Mouse (Mus musculus) C2C12 (cell line): ENCODE results near the gene Gm28053. TPM values are rescaled to one million over a fixed set of nuclear protein-coding genes. Genes with fewer than 3 reads are reported as not detected.

Experiments used
- H3K27me3 ChIP-seq: one replicate; pipeline ENCODE4 v1.6.1; 2011; ENCODE audit not compliant: control insufficient read depth, insufficient read depth, insufficient read length
- H3K36me3 ChIP-seq: one replicate; pipeline ENCODE4 v1.6.1; 2011; ENCODE audit not compliant: control insufficient read depth, insufficient read depth
- H3K4me3 ChIP-seq: one replicate; pipeline ENCODE4 v1.5.1; 2011; ENCODE audit warnings: mild to moderate bottlenecking, control low read depth; ENCODE audit not compliant: poor library complexity, insufficient read depth, severe bottlenecking
- H3K79me2 ChIP-seq: one replicate; pipeline ENCODE4 v1.6.1; 2011; ENCODE audit not compliant: control insufficient read depth, insufficient read depth
- H3K79me3 ChIP-seq: one replicate; pipeline ENCODE4 v1.6.1; 2011; ENCODE audit warnings: low read depth, control low read depth
- H3ac ChIP-seq: one replicate; pipeline ENCODE3; 2011; ENCODE audit warnings: low read depth; ENCODE audit not compliant: control insufficient read depth, insufficient read length
- CEBPB ChIP-seq: IDR thresholded peaks from one replicate; pipeline ENCODE4 v1.6.1; 2011; ENCODE audit warnings: low read depth, mild to moderate bottlenecking, control low read depth, moderate library complexity
- CTCF ChIP-seq: IDR thresholded peaks from one replicate; pipeline ENCODE4 v1.5.1; 2011; ENCODE audit not compliant: control insufficient read depth, insufficient read depth, insufficient read length
- FOSL1 ChIP-seq: IDR thresholded peaks from one replicate; pipeline ENCODE4 v1.8.0; 2011; ENCODE audit warnings: mild to moderate bottlenecking, low read length; ENCODE audit not compliant: poor library complexity, insufficient read depth, severe bottlenecking
- MAX ChIP-seq: IDR thresholded peaks from one replicate; pipeline ENCODE4 v1.6.1; 2011; ENCODE audit warnings: mild to moderate bottlenecking, control low read depth
- MYOD1 ChIP-seq: IDR thresholded peaks from one replicate; pipeline ENCODE4 v1.6.1; 2011; ENCODE audit warnings: low read depth; ENCODE audit not compliant: control insufficient read depth, insufficient read length
- MYOG ChIP-seq: IDR thresholded peaks from one replicate; pipeline ENCODE4 v1.6.1; 2011; ENCODE audit not compliant: control insufficient read depth, insufficient read length; ENCODE audit errors: extremely low read depth
- USF1 ChIP-seq: IDR thresholded peaks from one replicate; pipeline ENCODE4 v1.6.1; 2011; ENCODE audit warnings: low read depth, mild to moderate bottlenecking, control low read depth, moderate library complexity
- polyA plus RNA-seq: library from polyadenylated mRNA; unstranded; fragments of >200 nt; fragmentation: generic; extraction: Trizol; gene quantifications from one replicate; pipeline ENCODE4 v1.2.1, GENCODE M21; 2012; ENCODE audit warnings: missing spikeins

Gm28053 gene
- polyA plus RNA-seq, 1 experiment = not detected

- Histone ChIP-seq H3K79me2 (no peaks in the 10 kb centered on the region), H3K36me3 (no peaks in the 10 kb centered on the region), H3ac (no peak overlapping the region), H3K79me3 (no peaks in the 10 kb centered on the region), H3K27me3 (no peaks in the 10 kb centered on the region), H3K4me3 (no peak overlapping the region)
- TF ChIP-seq MYOG = no peak
- TF ChIP-seq CEBPB = no peak
- no peak for TF ChIP-seq MAX
- no peak for TF ChIP-seq USF1
- no peak for TF ChIP-seq CTCF
- no peak for TF ChIP-seq FOSL1
- TF ChIP-seq MYOD1 = no peak
These were observed 49.9 kb downstream of the Gm28053 start for GRCm38 (mm10) chr6:48768178-48768869.

GRCm38 (mm10) chr6:48768933-48769332 lies 50.5 kb downstream of the Gm28053 start:
- Histone ChIP-seq H3K27me3 (no peaks in the 10 kb centered on the region), H3K79me3 (no peaks in the 10 kb centered on the region), H3K4me3 (no peak overlapping the region), H3K79me2 (no peaks in the 10 kb centered on the region), H3K36me3 (no peaks in the 10 kb centered on the region), H3ac (no peak overlapping the region)
- TF ChIP-seq MYOD1 (no peak), USF1 (no peak), MAX (no peak), CTCF (no peak), FOSL1 (no peak), MYOG (no peak), CEBPB (no peak)

- Histone ChIP-seq H3ac (no peak within 1 kb of the TSS), H3K79me3 (no peaks in the 10 kb centered on the region), H3K27me3 (no peaks in the 10 kb centered on the region), H3K36me3 (no peaks in the 10 kb centered on the region), H3K79me2 (no peaks in the 10 kb centered on the region), H3K4me3 (no peak within 1 kb of the TSS)
- TF ChIP-seq CEBPB (no peak), FOSL1 (no peak), MYOG (no peak), MAX (no peak), MYOD1 (no peak), USF1 (no peak), CTCF (no peak)
These were observed 52.3 kb downstream of the Gm28053 start, which contains the start of gene Gimap3 for GRCm38 (mm10) chr6:48770696-48771095. Gene Gimap3, minus strand, starts transcription at chr6:48770851.

GRCm38 (mm10) chr6:48772030-48772429 lies 53.6 kb downstream of the Gm28053 start:
- no peak overlapping the region for H3K4me3 ChIP-seq
- no peak overlapping the region for H3ac ChIP-seq
- peak; percentile 61 for TF ChIP-seq CTCF
- no peak for TF ChIP-seq CEBPB
- TF ChIP-seq MYOD1 = no peak
- H3K79me2 ChIP-seq = no peaks in the 10 kb centered on the region
- H3K79me3 ChIP-seq = no peaks in the 10 kb centered on the region
- no peaks in the 10 kb centered on the region for H3K36me3 ChIP-seq
- no peaks in the 10 kb centered on the region for H3K27me3 ChIP-seq

- no peak overlapping the region for H3K4me3 ChIP-seq
- TF ChIP-seq MYOG (no peak), CTCF (no peak), MYOD1 (no peak), FOSL1 (no peak)
- H3K79me3 ChIP-seq = no peaks in the 10 kb centered on the region
- no peak overlapping the region for H3ac ChIP-seq
- H3K36me3 ChIP-seq = no peaks in the 10 kb centered on the region
- no peaks in the 10 kb centered on the region for H3K27me3 ChIP-seq
- H3K79me2 ChIP-seq = no peaks in the 10 kb centered on the region
These were observed 66.0 kb downstream of the Gm28053 start for GRCm38 (mm10) chr6:48784406-48784805.

- no peaks in the 10 kb centered on the region for H3K27me3 ChIP-seq
- no peaks in the 10 kb centered on the region for H3K79me2 ChIP-seq
- no peak overlapping the region for H3K4me3 ChIP-seq
- H3ac ChIP-seq = no peak overlapping the region
- no peaks in the 10 kb centered on the region for H3K79me3 ChIP-seq
- no peaks in the 10 kb centered on the region for H3K36me3 ChIP-seq
- no peak for TF ChIP-seq MAX
These were observed 66.8 kb downstream of the Gm28053 start for GRCm38 (mm10) chr6:48785189-48785588.
